Mouse (Mus musculus) embryo, embryonic 11 days (tissue): ENCODE data around the gene Prr15.

Experiments used
- DNase-seq: peaks from one replicate; pipeline ENCODE4 v3.0.0-alpha.2; 2015

The Prr15 gene

DNA sequence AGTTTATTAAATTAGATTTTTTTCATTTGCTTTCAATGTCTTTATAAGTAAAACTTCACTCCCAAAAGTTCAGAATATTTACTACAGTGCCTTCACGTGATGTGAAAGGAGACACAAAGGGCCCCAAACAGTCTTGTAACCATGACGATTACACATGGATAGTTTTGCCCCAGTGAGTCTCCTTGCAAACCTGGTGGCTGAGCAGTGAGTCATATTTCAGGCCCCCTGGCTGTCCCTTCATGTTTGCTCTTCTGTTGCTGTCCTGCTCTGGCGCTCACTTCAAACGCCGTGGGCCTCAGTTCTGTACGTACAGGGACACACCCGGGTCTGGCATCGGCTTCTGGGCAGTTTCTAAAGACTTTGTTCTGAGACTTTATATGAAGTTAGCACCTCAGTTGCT, 6.6 kb downstream of the Prr15 start:
- DNase-seq = peak; percentile 49

DNA sequence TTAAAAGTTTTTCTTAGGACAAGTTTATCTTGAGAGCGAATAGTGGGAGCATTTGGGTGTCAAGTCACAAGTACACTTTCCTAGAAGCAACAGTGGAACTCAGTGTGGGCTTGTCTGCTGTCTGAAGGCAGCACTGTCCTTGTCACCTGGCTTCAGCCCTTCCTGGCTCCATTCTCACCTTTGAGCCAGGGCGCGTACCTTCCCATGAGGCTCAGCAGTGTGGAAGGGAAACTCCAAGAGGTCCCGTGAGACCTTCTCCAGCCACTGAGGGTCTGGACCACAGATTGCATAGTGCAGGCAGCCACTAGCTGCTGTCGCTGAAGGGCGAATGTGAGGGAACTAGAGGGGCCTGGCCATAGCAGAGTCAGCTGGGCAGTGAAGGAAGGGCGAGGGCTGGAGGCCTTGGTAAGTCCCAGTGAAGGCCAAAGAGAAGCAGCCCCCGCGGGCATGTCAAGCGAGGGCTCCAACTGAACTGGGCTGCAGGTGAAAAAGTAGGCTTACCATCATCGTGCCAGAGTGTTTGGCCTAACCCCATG, 7.5 kb downstream of the Prr15 start:
- no peak for DNase-seq

DNA sequence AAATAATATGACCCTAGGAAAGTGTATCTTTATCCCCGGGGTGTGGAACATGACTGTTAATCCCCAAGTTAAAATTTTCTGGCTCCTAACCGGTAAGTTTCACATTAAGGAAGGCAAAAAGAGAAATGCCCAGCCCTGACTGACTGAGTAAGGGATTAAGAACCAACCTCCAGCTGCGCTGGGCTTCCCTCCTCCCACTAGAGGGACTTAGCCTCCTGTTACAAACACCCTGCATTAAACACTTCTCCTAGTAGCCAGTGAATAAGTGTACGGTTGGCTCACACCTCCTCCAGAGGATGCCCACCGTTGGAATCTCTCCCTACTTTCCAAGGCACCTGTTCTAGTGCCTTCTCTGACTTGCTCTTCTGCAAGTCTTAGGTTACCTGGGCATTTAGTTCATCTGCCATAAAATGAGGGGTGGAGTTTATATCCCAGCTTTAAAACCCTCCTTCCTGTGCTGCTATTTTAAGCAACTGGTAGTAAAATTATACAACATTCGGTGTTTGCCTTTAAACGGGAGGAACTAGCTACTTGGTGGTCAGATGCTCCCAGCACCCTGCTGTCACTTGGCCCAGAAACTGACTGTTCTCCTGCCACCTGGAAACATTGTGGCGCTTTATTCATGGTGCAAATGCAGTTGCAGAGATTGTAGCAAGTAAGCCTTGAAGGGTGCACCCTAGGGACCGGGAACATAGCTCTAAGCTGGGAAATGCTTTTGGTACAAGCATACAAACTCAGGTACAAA, 8.2 kb downstream of the Prr15 start:
- no peak for DNase-seq

GRCm38 (mm10) chr6:54337321-54337720, 11.7 kb downstream of the Prr15 start:
- no peak for DNase-seq

DNA sequence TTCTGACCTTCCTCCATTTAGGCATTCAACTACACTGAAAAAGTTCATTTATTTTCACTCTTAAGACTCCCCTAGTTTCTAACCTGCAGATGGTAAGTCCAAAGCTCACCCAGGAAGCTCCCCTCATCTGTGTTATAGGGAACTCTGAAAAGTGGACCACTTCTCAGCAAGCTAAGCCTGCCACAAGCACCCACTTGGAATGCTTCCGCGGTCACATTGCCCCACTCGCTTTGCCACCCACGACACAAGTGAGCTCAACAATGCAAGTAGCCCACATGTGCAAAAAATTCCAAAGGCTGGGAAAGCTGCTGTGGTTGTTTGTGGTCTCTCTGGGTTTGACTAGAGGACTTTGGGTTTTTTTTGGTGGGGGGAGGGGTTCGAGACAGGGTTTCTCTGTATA, 15.5 kb downstream of the Prr15 start:
- DNase-seq = no peak

DNA sequence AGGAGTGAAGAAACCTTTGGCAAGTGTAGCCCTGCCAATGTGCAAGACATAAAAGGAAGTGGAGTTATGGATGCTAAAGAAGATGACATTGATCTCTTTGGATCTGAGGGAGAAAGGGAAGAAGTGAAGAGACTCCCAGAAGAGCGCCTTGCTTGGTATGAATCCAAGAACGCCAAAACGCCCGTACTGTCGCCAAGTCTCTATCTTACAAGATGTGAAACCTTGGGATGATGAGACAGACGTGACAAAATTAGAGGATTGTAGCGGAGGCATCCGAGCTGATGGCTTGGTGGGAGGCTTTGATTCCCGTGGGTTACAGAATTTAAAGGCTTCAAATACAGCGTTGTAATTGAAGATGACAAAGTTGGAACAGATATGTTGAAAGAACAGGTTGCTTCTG, 16.6 kb downstream of the Prr15 start:
- DNase-seq = no peak

DNA sequence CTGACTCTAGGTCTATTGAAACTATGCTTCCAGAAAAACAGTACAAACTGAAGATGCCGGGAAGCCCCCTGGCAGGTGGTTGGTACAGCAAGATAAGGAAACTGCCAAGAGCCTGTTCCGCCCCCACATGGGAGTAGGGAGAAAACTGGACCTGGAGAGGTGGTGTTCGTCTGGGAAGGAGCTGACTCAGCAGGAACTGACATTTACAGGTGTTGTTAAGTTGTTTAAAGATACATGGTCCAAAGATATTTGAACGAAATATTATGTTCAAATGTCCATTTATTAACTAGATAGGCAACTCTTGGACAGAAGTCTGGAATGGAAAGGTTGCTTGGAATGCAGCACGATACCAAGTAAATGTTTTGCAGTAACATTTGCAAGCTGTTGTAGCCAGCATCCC, 26.2 kb downstream of the Prr15 start:
- DNase-seq = no peak

GRCm38 (mm10) chr6:54352931-54353690, 27.5 kb downstream of the Prr15 start:
- DNase-seq = no peak

DNA sequence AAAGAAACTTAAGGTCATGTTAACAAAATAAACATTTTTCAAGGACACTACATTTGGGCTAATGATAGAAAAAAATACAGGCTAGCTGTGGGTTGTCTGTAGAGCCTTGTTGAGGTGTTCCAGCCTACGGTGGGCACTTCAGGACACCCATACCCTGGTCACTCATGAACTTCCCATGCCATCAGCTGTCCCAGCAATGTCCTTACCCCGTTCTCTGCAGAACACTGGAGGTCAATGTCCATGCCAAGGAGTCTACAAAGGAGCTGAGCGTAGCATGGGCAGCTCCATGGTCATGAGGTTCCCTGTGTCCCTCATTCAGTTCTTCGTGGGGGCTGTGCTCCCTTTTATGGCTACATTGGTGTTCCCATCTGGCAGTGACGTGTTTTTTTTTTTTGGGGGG, 28.1 kb downstream of the Prr15 start:
- DNase-seq = no peak

- no peak for DNase-seq
Observed at GRCm38 (mm10) chr6:54355626-54356025, 30.0 kb downstream of the Prr15 start.

GRCm38 (mm10) chr6:54362526-54363324, 37.1 kb downstream of the Prr15 start:
- no peak for DNase-seq

DNA sequence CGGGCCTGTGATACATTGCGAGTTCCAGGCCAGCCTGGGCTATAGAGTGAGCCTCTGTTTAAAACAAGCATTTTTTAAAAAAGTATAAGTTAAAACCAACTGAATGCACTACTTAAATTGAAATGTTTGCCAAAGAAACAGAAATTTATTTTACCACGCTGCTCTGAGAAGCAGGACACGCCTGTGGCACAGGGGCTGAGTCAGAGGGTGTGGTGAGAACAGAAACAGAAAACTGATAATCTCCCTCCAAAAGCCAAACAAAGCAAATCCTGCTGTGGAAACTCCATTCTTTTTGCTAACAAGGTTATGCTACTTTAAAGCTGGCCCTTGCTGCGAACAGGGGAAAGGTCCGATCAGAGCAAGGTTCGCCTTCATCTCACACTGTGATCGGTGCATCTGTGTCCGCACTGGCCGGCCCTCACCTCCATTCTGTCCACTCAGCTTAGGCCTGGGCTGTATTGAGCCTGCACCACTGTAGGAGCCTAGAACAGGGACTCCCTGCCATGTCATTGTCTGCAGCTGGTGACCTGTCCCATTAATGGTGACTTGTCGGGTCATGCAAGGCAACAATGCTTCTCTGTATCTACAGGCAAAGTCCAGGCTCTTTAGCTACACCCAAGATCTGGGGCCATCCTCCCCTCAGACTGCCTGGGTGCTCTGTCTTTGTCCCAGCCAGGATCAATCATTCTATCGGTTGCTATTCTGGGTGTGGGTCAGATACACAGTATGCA, 38.9 kb downstream of the Prr15 start:
- DNase-seq = no peak

GRCm38 (mm10) chr6:54366607-54367006, 41.0 kb downstream of the Prr15 start:
- DNase-seq = no peak

DNA sequence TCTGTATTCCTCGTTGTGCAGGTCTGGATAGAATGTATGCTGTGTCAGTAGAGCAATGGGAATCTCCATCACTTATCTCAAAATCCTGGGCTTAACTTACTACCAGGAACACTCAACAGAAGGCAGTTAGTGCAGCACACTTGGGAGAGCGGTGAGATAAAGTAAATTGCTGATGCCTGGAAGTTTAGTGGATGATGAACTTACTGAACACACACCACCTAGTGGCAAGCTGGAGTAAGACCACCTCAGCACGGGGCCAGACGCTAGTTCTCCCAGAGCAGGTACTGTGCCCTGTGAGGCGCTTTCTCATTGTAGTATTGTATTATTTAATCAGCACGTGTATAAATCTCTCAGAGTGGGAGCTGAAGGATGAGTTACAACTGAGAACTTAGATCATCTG, 42.4 kb downstream of the Prr15 start:
- DNase-seq = peak; percentile 83

DNA sequence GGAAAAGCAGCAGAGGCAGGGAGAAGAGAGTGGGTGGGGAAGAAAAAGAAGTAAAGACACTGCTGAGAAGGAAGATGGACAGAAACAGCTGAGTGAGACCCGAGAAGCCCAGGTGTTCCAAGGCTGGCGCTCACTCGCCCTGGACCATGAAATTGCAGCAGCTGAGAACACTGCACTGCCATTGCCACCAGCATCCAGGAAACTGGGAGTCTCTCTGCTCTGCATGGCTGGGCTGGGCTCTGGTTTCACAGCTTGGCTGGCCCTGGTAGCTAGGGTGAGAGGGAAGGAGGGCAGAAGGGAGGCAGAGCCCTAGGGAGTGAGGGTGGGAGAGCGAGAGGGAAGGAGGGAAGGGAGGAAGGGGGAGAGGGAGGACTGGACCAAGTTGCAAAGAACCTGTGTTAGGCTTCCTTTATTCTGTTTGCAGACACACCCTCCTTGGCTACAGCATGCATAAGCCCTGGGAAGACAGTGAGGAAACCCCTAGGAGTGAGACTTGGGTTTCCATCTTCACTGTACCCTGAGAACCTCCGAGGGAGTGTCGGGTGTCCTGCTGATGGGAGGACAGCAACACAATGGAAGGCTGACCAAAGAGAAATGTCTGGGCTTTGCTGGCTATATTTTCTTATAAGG, 44.4 kb downstream of the Prr15 start:
- peak; percentile 51 for DNase-seq

DNA sequence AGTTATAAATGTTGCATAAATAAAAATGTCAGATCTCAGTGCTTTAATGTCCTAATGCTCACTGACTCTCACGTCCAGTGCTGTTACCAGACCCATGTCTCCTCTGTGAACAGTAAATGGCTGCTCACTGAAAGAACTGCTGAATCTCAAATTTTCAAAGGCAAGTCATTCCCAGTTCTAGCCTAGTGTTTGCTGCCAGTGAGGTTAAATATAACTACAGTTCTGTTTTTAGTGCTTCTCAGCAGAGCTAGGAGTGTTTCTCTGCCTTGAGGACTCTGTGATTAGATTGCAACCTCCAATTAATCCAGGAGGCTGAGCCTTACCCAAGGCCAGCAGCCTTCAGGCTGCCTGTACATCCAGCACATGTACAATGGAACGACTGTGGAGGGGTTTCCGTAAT, 46.2 kb downstream of the Prr15 start:
- DNase-seq = no peak

- DNase-seq = no peak
Observed at GRCm38 (mm10) chr6:54379356-54379755, 53.7 kb downstream of the Prr15 start.
